Mouse (Mus musculus): Measurements from ENCODE around the gene Tmem237.

GRCm38 (mm10) chr1:59125558-59125957, 5.3 kb upstream of the Tmem237 start:
- no peak for TF ChIP-seq POLR2A (IDR thresholded peaks at IDR 0.05; ENCODE audit: low read depth, low read length)
- TF ChIP-seq CTCF (conservative IDR thresholded peaks at IDR 0.05; ENCODE audit: insufficient read depth, insufficient read length, low read depth, low read length), result no peak

Measured in kidney, adult 2 months (tissue).